Mouse (Mus musculus) forebrain, embryonic 14.5 days (tissue): ENCODE results near the gene Cdc14a. TPM values are rescaled to one million over a fixed set of nuclear protein-coding genes. Genes with fewer than 3 reads are reported as not detected.

ENCODE experiments used
- ATAC-seq: fragments of 200-750 bp; cut with Nextera tagmentation; 2 replicates; pipeline ENCODE4 v1.8.0; 2017; ENCODE audit warnings: mild to moderate bottlenecking, moderate library complexity
- DNase-seq: peaks from one replicate; pipeline ENCODE4 v3.0.0-alpha.2; 2015; ENCODE audit warnings: low spot score
- H3K27ac ChIP-seq: fragments of 300-500 bp; sonication (generic); 2 replicates; pipeline ENCODE4 v1.5.1; 2014; ENCODE audit warnings: low read depth, mild to moderate bottlenecking, control low read depth, low read length, moderate library complexity
- H3K27me3 ChIP-seq: fragments of 300-500 bp; sonication (generic); replicated peaks from 2 replicates; pipeline ENCODE4 v1.6.1; 2014; ENCODE audit warnings: low read length, control low read depth, mixed read lengths; ENCODE audit not compliant: control insufficient read depth, insufficient read depth
- H3K36me3 ChIP-seq: fragments of 300-500 bp; sonication (generic); 2 replicates; pipeline ENCODE4 v1.6.1; 2014; ENCODE audit warnings: low read length, control low read depth; ENCODE audit not compliant: control insufficient read depth, insufficient read depth
- H3K4me1 ChIP-seq: fragments of 300-500 bp; sonication (generic); 2 replicates; pipeline ENCODE4 v1.6.1; 2014; ENCODE audit warnings: antibody characterized with exemption, low read length, control low read depth; ENCODE audit not compliant: control insufficient read depth, insufficient read depth
- H3K4me2 ChIP-seq: fragments of 300-500 bp; sonication (generic); 2 replicates; pipeline ENCODE4 v1.6.1; 2014; ENCODE audit warnings: mild to moderate bottlenecking, control low read depth, low read length
- H3K4me3 ChIP-seq: fragments of 300-500 bp; sonication (generic); 2 replicates; pipeline ENCODE4 v1.5.1; 2014; ENCODE audit warnings: low read depth, low read length, control low read depth
- H3K9ac ChIP-seq: fragments of 300-500 bp; sonication (generic); 2 replicates; pipeline ENCODE4 v1.6.1; 2014; ENCODE audit warnings: mild to moderate bottlenecking, low read length, control low read depth, moderate library complexity
- H3K9me3 ChIP-seq: fragments of 300-500 bp; sonication (generic); replicated peaks from 2 replicates; pipeline ENCODE4 v1.6.1; 2016; ENCODE audit warnings: low read length, control low read depth, mixed read lengths; ENCODE audit not compliant: control insufficient read depth
- WGBS: fragments of 180-500 bp; shearing (Covaris S2); extraction: QIAGEN DNeasy Blood & Tissue Kit; methylation state at CpG from one replicate; pipeline ENCODE4 v1.1.7; 2014; 5-methylcytosine and 5-hydroxymethylcytosine counted together
- polyA plus RNA-seq: library from polyadenylated mRNA; unstranded; fragments of >200 nt; fragmentation: Nextera tagmentation; extraction: Ambion mirVana; gene quantifications from 2 replicates; pipeline ENCODE4 v1.2.1, GENCODE M21; 2014

The Cdc14a gene
- polyA plus RNA-seq, 1 experiment from 2014 or later = 7.7 TPM

DNA sequence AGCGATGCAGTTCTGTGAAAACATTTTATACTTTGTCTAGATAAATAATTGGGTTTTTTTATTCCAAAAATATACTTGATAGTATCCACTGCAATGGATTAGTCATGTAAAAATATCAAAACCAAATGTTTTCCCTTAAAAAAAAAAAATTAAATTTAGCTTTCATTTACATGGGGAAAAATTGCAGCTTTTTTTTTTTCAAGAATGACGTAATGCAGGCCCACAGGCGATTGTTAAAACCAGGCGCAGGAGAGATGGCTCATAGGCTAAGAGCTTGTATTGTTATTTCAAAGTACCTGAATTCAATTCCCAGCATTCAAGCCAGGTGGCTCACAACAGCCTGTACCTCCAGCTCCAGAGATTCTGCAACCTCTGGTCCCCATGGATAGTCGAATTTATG is 196.4 kb downstream of the Cdc14a start:
- no peak overlapping the region for H3K9ac ChIP-seq
- H3K36me3 ChIP-seq = no peaks in the 10 kb centered on the region
- no peaks in the 10 kb centered on the region for H3K9me3 ChIP-seq
- WGBS = 79% methylated on average over 5 of the region's 5 CpGs
- H3K4me3 ChIP-seq = no peak overlapping the region
- DNase-seq (no peak), ATAC-seq (no peak)
- no peak overlapping the region for H3K27ac ChIP-seq
- no peak overlapping the region for H3K4me2 ChIP-seq
- no peaks in the 10 kb centered on the region for H3K27me3 ChIP-seq
- peaks cover 3% of the 10 kb centered on the region; the same call in 1 of the 2 replicates for H3K4me1 ChIP-seq

DNA sequence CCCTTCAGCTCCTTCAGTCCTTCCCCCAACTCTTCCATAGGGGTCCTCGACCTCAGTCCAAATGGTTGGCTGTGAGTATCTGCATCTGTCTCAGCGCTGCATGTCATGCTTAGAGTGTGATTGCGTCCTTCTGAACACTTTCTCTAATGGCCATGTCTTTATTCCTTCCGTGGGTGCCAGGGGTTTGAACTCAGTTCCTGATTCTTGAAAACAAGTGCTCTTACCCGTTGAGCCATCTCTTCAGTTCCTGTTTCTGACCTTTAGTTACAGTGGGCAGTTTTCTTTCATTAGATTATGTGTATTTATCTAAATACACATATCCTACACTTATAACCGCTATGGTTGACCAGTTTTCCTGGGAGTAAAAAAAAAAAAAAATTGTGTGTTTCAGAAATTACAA is 196.9 kb downstream of the Cdc14a start:
- H3K27me3 ChIP-seq = no peaks in the 10 kb centered on the region
- H3K4me1 ChIP-seq = peaks cover 5% of the 10 kb centered on the region; the same call in 1 of the 2 replicates
- H3K9me3 ChIP-seq = no peaks in the 10 kb centered on the region
- H3K36me3 ChIP-seq = no peaks in the 10 kb centered on the region
- H3K4me2 ChIP-seq = no peak overlapping the region
- DNase-seq (no peak), ATAC-seq (no peak)
- no peak overlapping the region for H3K4me3 ChIP-seq
- H3K9ac ChIP-seq = no peak overlapping the region
- 93% methylated on average over 6 of the region's 6 CpGs for WGBS
- H3K27ac ChIP-seq = no peak overlapping the region

Other genes starting within 250 kb of the Cdc14a start
- gene Gpr88, start 170.5 kb downstream of the Cdc14a start, polyA plus RNA-seq = 5.2 and 9.6 TPM in 2 replicates
- gene Rtca, start 84.2 kb upstream of the Cdc14a start, polyA plus RNA-seq = 116 and 123 TPM in 2 replicates
- gene Dbt, start 89.0 kb upstream of the Cdc14a start, polyA plus RNA-seq = 6.2 and 8.4 TPM in 2 replicates
- gene Lrrc39, start 138.9 kb upstream of the Cdc14a start, polyA plus RNA-seq = 0.17 and 0.28 TPM in 2 replicates
- gene Sass6, start 170.9 kb upstream of the Cdc14a start, polyA plus RNA-seq = 15.0 and 18.2 TPM in 2 replicates
- gene Trmt13, start 190.6 kb upstream of the Cdc14a start, polyA plus RNA-seq = 14.1 and 19.6 TPM in 2 replicates
- gene Mfsd14a, start 238.6 kb upstream of the Cdc14a start, polyA plus RNA-seq = 80.8 and 88.0 TPM in 2 replicates